Mouse (Mus musculus) CH12.LX (cell line): ENCODE measurements around the gene Prkar2a.

Experiments used
- CHD1 ChIP-seq: IDR thresholded peaks from 2 replicates; pipeline ENCODE4 v1.6.1; 2012; ENCODE audit warnings: low read depth, low read length, improper control_type of control experiment, inconsistent platforms
- CTCF ChIP-seq, 2 experiments: IDR thresholded peaks in 1 of 2; conservative IDR thresholded peaks in 1 of 2; 2 replicates each; pipeline ENCODE4 v1.5.1; 2011 to 2012; ENCODE audit warnings: low read depth in 2 of 2, low read length in 2 of 2, improper control_type of control experiment in 1 of 2, inconsistent platforms in 1 of 2, mild to moderate bottlenecking in 1 of 2, moderate library complexity in 1 of 2
- HCFC1 ChIP-seq: IDR thresholded peaks from 2 replicates; pipeline ENCODE4 v1.6.1; 2012; ENCODE audit warnings: low read depth, mild to moderate bottlenecking, inconsistent platforms, low read length, improper control_type of control experiment
- JUN ChIP-seq: IDR thresholded peaks from 2 replicates; pipeline ENCODE4 v1.6.1; 2011; ENCODE audit warnings: low read depth, mild to moderate bottlenecking, low read length, improper control_type of control experiment, moderate library complexity; ENCODE audit not compliant: insufficient read depth
- MAFK ChIP-seq: IDR thresholded peaks from 2 replicates; pipeline ENCODE4 v1.6.1; 2011; ENCODE audit warnings: low read length, improper control_type of control experiment; ENCODE audit not compliant: insufficient replicate concordance
- MAX ChIP-seq: IDR thresholded peaks from 2 replicates; pipeline ENCODE4 v1.6.1; 2011; ENCODE audit warnings: low read length, improper control_type of control experiment
- NELFE ChIP-seq: IDR thresholded peaks from 2 replicates; pipeline ENCODE4 v1.6.1; 2011; ENCODE audit warnings: low read depth, low read length, improper control_type of control experiment
- POLR2A ChIP-seq: IDR thresholded peaks from 2 replicates; pipeline ENCODE4 v1.6.1; 2011; ENCODE audit warnings: low read depth, mild to moderate bottlenecking, improper control_type of control experiment, low read length
- RCOR1 ChIP-seq: conservative IDR thresholded peaks from 2 replicates; pipeline ENCODE4 v1.6.1; 2012; ENCODE audit warnings: low read depth, mild to moderate bottlenecking, inconsistent platforms, low read length, improper control_type of control experiment
- SIN3A ChIP-seq: IDR thresholded peaks from 2 replicates; pipeline ENCODE4 v1.6.1; 2012; ENCODE audit warnings: low read length, improper control_type of control experiment, inconsistent platforms

GRCm38 (mm10) chr9:108740062-108740461 lies 50.9 kb downstream of the Prkar2a start:
- TF ChIP-seq POLR2A = no peak
- TF ChIP-seq NELFE = no peak
- TF ChIP-seq CTCF (conservative IDR thresholded peaks at IDR 0.05 in 1 of 2, IDR thresholded peaks at IDR 0.05 in 1 of 2; ENCODE audit: low read depth in 2 of 2, low read length in 2 of 2) = peak in 1 of 2 experiments; percentile 67; a peak in 2 of 4 replicates
- no peak for TF ChIP-seq RCOR1
- TF ChIP-seq MAX = no peak
- no peak for TF ChIP-seq HCFC1
- TF ChIP-seq MAFK = no peak
- no peak for TF ChIP-seq JUN
- no peak for TF ChIP-seq SIN3A
- no peak for TF ChIP-seq CHD1
